Mouse (Mus musculus) left cerebral cortex, postnatal 25 days (tissue): ENCODE results near the gene Gpatch3. TPM values are rescaled to one million over a fixed set of nuclear protein-coding genes. Genes with fewer than 3 reads are reported as not detected.

Experiments used
- DNase-seq, 2 experiments: peaks; one replicate each; pipeline ENCODE4 v3.0.0; 2022; ENCODE audit warnings: low spot score in 2 of 2, mixed read lengths in 1 of 2
- intact Hi-C: fragments of 180-260 bp; cut with DNase I; formaldehyde crosslinking; loops from one replicate; pipeline ENCODE4 v1.15.1; 2025
- total RNA-seq, 2 experiments: library from RNA; stranded (reverse); gene quantifications; 2 replicates each; pipeline ENCODE4 v1.2.3; 2021

Gpatch3 gene
- total RNA-seq, 2 experiments from 2014 or later: 6.5 to 7.3 TPM

DNA sequence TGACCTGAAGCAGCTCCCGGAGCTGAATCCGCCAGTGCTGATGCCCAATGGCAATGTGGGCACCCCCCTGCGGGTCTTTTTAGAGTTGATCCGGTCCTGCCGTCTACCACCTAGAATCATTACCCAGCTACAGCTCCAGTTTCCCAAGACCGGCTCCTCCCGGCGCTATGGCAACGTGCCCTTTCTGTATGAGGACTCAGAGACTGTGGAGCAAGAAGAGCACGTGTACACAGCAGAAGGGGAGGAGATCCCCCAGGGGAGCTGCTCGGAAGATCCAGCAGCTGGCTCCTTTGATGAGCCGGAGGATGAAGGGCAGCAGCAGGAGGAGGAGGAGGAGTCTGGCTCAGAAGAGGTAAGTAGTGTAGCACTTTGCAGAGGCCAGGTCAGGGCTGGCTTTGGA is 3.4 kb downstream of the Gpatch3 start:
- no peak for DNase-seq
- intact Hi-C loops: no loop called here

DNA sequence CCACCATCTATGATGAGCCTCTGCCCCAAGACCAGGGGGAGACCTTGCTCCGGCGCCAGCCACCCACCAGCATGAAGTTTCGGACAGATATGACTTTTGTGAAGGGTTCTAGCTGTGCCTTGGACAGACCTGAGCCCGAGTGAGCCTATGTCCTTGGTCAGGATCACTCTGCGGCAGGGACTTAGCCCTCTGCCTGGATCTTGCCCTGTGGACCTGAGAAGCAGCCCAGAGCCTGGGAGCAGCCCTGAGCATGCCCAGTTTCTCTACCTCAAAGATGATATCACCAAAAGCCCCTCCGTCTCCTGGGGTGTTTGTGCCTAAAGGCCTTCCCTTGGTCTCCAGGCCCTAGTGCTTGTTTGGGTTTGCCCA is 9.1 kb downstream of the Gpatch3 start:
- intact Hi-C loops: no loop called here
- no peak for DNase-seq

DNA sequence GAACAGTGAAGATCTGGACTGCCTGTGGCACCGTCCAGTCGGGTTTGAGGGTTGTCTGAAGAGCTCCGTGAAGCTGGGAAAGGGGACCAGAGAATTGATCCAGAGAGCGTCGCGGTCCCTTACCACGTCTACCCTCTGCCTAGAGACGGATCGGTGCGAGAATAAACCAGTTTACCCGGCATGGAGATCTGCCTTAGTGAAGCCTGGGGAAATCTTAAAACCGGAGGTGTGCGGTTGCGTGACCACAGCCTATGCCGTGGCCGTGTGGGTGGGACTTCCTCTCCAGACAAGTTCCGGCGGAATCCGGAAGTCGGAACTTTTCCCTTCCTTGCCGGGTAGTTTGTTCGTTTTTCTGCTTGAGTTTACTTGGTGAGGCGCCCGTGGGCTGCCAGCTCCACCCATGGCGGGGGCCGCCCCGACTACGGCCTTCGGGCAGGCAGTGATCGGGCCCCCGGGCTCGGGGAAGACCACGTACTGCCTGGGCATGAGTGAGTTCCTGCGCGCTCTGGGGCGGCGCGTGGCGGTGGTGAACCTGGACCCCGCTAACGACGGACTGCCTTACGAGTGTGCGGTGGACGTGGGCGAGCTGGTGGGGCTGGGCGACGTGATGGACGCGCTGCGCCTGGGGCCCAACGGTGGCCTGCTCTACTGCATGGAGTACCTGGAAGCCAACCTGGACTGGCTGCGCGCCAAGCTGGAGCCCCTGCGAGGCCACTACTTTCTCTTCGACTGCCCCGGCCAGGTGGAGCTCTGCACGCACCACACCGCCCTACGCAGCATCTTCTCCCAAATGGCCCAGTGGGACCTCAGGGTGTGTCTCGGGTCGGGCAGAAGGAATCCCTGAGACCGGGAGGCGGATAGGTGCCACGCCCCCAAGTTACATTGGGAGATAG is 9.8 kb downstream of the Gpatch3 start, which contains the start of gene Gpn2:
TSS of gene Gpn2 (plus strand) at position 304 of the 893 bp plus-strand sequence.
- intact Hi-C loops: no loop called here
- peak; percentile 81 to 90 for DNase-seq

DNA sequence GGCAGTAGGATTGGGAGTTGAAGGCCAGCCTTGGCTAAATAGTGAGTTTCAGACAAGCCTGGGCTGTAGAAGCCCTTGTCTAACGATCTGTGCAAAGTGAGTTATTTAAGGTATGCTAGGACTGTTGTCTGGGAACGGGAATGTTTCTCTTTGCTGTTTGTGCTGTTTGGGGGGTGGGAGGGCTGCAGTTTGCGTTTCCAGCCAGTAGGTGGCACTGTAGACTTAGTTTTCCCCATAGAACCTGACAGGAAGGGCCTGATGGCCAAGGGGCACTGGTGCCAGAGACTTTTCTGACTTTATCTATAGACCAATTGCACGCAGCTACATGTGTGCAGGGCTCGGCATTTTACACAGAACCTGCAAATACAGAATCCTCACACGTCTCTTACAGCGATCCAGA is 18.0 kb downstream of the Gpatch3 start:
- intact Hi-C loops: loop anchor here (1.0 to 2.0 kb wide), 3 partner anchors 58 to 236 kb away; partner anchors contain the start of gene Zdhhc18
- peak; percentile 50 to 65 for DNase-seq

DNA sequence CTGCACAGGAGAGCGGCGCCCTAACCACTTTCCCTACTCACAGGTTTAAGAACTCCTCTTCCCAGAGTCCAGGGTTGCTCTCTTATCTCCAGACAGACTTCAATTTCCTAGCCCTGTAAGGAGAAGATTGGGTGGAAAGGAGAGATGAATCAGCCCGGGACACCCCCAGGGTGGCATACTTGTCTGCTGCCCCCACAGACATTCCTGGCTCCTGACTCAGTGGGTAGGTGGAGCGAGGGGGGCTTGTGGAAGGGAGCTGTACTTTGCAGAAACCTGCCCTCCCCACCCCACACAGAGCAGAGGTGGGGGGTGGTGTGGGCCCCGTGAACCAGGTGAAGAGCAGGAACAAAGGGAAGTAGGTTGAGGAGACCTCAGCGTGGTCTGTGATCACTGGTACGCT is 21.0 kb downstream of the Gpatch3 start:
- peak in 1 of 2 experiments; percentile 67 for DNase-seq
- intact Hi-C loops: no loop called here

DNA sequence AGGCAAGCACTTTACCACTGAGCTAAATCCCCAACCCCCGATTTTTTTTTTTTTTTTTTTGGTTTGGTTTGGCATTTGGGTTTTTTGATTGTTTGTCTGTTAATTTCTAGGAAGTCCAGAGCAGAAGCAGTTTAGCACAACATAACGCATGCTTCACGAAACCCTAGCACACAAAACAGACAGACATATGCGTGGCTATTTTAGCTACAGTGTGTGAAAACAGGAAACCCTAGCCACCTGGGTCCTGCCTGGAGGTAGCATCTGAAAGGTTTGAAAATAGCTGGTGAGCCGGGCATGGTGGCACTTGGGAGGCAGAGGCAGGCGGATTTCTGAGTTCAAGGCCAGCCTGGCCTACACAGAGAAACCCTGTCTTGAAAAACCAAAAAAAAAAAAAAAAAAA is 21.5 kb downstream of the Gpatch3 start:
- no peak for DNase-seq
- intact Hi-C loops: no loop called here

DNA sequence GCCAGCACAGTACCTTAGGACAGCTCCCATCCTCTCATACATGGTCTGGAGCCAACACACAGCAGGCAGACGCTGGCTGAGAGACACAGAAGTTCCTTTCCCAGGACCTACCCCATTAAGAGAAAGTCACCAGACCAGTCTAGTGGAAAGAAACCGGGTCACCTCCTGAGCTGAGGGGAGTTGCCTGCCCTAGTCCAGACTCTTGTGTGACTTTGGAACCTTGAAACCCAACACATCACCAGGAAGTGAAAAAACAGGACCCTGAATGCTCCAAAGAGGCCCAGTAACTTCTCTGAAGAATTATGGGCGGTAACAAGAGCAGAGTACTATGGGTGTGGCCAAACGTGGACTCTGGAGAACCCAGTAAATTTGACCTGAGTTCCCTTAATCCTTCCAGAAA is 24.1 kb downstream of the Gpatch3 start:
- DNase-seq: no peak
- intact Hi-C loops: no loop called here

DNA sequence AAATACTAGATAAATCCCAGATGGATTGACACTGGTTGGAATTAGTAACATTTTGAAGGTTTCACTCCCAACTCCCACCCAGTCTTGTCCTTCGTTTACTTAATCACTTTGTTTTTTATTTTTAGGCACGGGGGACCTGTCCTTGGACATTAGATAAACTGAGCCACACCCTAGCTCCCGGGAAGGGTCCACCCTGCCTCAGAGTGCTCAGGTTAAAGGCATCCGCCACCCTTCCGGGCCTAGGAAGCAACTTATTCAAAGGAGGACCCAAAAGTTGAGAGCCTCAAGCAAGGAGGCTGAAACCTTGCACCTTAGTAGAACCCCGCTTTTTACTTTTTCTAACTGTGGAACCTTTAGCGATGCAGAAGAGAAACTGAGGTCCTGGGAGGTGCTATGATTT is 24.6 kb downstream of the Gpatch3 start:
- DNase-seq: no peak
- intact Hi-C loops: no loop called here

DNA sequence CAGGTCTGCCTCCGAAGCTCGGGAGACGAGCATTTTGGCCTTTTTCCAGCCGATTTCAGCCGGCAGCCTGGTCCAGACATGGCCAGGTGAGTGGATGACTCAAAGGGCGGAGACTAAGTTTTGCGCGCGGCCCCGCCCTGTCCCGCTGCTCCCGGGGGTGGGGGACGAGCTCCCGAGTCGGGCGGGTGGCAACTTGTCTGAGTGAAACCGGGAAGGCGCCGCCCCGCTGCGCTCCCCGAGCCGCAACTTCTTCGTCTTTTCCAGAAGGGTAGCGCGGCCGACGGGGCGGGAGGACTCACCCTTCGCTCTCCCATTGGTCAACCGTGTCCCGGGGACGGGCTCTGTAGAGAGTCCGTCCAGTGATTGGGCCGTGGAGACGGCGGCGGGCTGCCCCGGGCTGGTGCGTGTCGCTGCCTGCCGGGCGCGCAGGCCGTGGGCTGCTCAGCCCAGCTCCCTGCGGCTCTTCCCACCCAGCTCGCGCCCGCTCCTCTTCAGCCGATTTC is 25.1 kb downstream of the Gpatch3 start:
- intact Hi-C loops: no loop called here
- DNase-seq: peak; percentile 75 to 87

DNA sequence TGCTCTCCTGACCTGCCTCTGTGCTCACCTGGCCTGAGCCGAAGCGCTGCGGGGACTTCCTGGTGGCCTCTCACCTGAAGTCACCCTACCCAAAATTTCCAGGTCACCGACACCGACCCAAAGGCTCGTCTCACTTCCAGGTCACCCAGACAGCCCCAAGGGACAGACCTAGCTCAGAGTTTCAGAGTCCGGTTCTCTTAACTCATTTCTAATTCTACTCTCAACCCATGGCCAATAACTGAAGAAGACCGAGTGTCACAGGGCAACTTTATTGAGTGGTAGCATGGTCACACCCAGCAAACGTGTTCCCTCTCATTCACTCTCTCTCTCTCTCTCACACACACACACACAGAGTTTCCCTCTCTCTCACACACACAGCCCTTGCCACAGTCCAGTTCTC is 25.8 kb downstream of the Gpatch3 start:
- no peak for DNase-seq
- intact Hi-C loops: no loop called here

DNA sequence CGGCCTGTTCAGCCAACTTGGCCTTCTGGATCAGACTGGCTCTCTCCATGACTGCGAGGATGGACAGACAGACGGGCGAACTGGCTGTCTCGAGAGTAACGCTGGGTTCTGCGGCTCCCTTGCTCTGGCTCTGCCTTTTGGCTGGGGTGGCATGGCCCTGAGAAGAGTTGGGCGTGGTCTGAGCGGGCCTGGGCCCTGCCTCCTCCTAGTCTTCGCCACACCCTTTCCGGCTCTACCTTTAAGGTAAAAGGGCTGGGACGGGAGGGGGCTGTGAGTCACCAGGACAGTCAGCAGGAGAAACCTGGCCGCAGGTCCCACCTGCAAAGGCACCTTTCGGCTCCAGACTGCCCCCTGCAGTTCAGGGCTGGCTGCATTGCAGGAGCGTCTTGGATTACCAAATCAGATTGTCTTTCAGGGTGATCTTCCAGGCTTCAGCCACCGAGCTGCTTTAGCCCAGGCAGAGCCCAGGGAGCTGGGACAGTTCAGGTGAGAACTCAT is 27.2 kb downstream of the Gpatch3 start, which contains the start of gene Sfn:
TSS of gene Sfn (minus strand) at position 448 of the 498 bp plus-strand sequence.
- no peak for DNase-seq
- intact Hi-C loops: no loop called here

DNA sequence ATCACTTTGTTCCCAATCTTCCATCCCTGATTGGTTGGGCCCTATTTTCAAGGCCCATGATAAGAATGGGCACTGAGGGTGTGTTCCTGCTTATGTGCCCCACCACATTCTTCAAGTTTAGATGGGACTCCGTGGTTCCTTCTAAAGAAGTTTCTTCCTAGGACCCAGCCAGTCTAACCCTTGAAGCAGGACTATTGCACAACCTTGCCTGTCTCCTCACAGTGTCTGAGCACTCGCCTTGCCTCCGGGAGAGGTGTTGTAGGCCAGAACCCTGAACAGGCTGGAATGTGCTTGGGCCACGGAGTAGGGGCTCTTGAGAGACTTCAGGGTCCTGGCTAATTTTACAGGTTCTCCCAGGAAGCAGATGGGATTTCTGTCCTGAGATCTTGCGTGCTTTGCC is 28.5 kb downstream of the Gpatch3 start:
- intact Hi-C loops: no loop called here
- DNase-seq: no peak

DNA sequence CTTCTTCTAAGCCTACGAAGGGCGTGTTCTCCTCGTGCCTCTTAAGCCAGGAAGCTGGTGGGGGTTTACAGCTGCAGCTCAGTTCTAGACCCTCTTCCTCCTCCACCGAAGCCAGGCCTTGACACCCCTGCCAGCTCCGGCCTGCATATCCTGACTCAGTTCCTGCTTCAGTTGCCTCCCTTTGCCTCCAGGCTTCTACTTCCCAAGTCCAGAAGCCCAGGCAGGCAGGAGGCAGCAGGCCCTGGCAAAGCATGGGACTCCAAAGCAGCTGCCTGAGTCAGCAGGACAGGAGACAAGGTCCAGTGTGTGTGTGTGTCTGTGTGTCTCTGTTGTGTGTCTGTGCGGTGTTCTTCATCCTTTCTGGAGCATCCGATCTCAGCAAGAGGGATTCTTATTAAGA is 29.6 kb downstream of the Gpatch3 start:
- DNase-seq: no peak
- intact Hi-C loops: no loop called here

DNA sequence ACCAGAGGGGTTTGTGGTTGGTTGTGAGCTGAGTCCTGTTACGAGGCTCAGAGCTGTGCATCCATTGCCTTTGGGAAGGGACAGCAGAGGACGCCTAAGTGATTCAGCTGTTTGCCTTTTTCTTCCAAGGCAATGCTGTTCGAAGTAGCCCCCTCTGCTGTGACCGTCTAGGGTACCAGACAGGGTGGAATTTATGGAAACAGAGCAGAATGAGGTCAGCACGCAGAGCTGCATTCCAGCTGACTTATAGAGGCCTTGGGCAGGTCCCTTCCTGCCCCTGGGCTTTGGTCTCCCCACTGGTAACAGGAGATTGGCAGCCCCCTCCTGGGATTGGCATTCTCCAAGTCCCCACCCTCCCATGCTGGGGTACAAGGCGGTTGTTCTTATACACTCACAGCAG is 30.3 kb downstream of the Gpatch3 start:
- no peak for DNase-seq
- intact Hi-C loops: no loop called here

DNA sequence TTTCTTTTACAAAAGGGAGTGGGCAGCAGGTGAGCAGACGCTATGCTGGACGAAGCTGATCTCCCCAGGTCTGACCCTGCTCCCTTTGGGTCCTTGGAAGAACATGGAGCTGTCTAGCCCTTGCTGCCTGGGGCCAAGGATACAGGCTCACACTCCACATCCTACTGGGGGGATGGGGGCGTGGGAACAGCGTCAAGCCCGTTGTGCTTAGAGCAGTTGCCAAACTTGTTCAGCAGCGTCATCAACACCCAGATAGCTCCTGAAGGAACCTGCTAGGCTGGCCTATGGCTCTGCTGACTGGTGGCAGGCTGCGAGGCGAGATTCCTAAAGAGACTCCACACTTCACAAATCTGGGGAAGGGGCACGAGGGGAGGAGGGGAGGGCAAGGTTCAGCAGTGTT is 30.8 kb downstream of the Gpatch3 start:
- intact Hi-C loops: no loop called here
- DNase-seq: no peak

DNA sequence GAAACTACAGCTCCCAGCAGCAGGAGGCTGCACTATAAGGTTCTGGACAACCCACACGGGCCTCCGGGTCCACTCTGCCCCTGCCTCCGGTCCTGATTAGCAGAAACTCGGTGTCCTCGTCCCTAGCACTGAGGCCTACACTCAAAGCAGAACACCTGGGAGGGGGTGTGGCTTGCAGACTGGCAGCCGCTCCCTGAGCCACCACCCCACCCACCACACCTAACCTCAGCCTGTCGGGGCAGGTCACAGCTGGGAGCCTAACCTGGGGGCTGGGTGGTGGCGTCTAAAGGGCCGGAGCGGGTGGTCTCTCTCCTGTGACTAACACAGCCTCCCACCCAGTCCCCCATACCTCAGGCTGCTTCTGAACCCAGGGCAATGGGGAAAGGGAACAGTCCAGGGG is 32.7 kb downstream of the Gpatch3 start:
- intact Hi-C loops: no loop called here
- no peak for DNase-seq

DNA sequence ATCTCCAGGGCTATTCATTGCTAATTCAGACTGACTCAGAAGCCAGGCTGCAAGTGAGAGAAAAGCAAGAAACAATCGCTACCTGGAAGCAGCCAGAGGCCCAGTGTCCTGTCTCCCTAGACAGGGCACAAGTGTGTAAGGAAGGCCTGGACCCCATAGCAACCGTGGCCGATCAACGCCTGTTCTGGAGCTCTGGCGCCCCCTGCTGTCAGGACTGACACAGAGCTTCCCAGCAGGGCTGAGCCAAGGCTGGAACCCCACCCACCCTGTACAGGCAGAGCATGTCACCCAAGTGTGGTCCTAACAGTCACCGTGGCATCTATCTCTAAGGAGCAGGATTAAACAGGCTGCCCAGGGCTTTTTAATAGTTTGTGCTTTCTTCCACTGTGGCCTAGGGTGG is 35.2 kb downstream of the Gpatch3 start:
- intact Hi-C loops: no loop called here

DNA sequence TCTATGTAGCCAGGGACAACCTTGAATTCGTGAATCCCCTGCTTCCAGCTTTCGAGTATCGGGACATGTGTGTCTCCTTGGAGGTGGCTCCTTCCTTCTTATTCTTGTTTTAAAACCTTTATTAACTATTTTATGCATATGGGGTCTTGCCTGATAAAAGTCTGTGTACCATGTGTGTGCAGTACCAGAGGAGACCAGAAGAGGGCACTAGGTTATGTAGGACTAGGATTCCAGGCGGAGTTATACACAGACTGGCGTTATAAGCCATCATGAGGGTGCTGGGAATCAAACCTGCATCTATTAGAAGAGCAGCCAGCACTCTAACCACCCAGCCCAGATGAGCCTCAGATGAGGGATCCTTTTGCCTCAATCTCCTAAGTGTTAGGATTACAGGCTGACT is 37.3 kb downstream of the Gpatch3 start:
- intact Hi-C loops: no loop called here
- no peak for DNase-seq

More for the DNA sequence above, 35.2 kb downstream of the Gpatch3 start:
- peak; percentile 63 to 73 for DNase-seq

DNA sequence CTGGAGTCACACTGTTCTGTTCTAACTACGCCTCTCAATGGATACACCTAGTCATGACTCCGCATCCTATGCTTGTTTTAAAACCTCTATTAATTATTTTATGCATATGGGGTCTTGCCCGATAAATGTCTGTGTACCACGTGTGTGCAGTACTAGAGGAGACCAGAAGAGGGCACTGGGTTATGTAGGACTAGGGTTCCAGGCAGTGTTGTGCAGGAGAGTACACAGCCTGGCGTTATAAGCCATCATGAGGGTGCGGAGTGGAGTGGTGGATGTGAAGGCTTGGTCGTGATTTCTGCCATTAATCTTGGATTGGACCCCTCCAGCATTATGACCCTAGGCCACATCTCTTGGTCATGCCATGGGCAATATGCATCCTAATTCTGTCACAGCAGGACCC is 37.9 kb downstream of the Gpatch3 start:
- intact Hi-C loops: no loop called here
- DNase-seq: no peak

DNA sequence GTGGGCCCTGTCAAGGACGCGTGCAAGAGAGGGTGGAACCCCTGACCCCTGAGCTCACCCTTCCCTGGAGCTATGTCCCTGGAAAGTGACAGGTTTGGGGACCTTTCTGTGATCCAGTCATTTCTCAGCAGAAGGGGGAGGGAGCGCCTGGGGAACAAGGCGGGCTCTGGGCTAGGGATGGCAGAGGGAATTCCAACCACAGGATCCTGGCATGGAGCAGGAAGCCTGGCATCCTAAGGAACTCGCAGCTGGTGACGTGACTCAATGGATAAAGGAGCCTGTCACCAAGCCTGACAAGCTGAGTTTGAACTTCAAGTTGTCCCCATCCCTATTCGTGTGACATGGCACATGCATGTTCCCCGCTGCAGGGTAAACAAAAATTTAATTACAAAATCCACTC is 38.5 kb downstream of the Gpatch3 start:
- DNase-seq: no peak
- intact Hi-C loops: no loop called here

DNA sequence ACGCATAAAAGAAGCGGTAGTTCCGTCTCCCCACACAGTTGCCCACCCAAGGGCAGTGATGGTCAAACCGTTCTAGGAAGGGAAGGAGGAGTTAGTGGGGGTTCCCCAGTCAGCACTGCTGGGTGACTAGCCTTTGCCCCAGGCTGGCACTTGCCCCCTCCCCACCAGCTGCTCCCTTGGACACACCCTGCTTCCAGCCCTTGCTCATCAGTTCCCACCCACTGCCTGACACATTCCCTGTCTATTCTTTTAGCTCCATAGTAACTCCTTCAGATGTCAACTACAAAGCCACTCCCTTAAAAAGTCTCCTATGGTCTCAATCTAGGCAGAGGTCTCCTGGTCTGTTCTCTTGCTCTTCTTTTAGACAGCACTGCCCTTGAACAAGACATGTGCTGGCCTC is 39.3 kb downstream of the Gpatch3 start:
- intact Hi-C loops: no loop called here
- peak in 1 of 2 experiments; percentile 34 for DNase-seq
